Mouse (Mus musculus) liver, adult 2 months (tissue): Measurements from ENCODE around the gene Slc7a15. TPM values are rescaled to one million over a fixed set of nuclear protein-coding genes. Genes with fewer than 3 reads are reported as not detected.

Source experiments
- DNase-seq: peaks from one replicate; pipeline ENCODE4 v3.0.0-alpha.2; 2011; ENCODE audit warnings: low read depth, low spot score; ENCODE audit errors: extremely low read depth
- H3K27ac ChIP-seq: fragments of 200-500 bp; replicated peaks from 2 replicates; pipeline ENCODE4 v1.5.1; 2012; ENCODE audit warnings: low read depth, mild to moderate bottlenecking, control low read depth, inconsistent platforms, low read length; ENCODE audit not compliant: insufficient read depth
- H3K27me3 ChIP-seq: fragments of 200-500 bp; 2 replicates; pipeline ENCODE4 v1.6.1; 2012; ENCODE audit warnings: mild to moderate bottlenecking, moderate library complexity, low read length, inconsistent platforms; ENCODE audit not compliant: control insufficient read depth, insufficient read depth
- H3K36me3 ChIP-seq: fragments of 200-500 bp; 2 replicates; pipeline ENCODE4 v1.6.1; 2012; ENCODE audit warnings: low read length, inconsistent platforms; ENCODE audit not compliant: control insufficient read depth, insufficient read depth
- H3K4me1 ChIP-seq: fragments of 200-500 bp; 2 replicates; pipeline ENCODE4 v1.6.1; 2011; ENCODE audit warnings: low read length; ENCODE audit not compliant: control insufficient read depth, insufficient read depth
- H3K4me3 ChIP-seq: fragments of 200-500 bp; 2 replicates; pipeline ENCODE4 v1.5.1; 2011; ENCODE audit warnings: low read depth, mild to moderate bottlenecking, control low read depth, low read length, moderate library complexity; ENCODE audit not compliant: insufficient read depth
- H3K79me2 ChIP-seq: fragments of 200-500 bp; 2 replicates; pipeline ENCODE4 v1.6.1; 2012; ENCODE audit warnings: inconsistent platforms, mild to moderate bottlenecking, low read length, moderate library complexity; ENCODE audit not compliant: control insufficient read depth, insufficient read depth
- H3K9ac ChIP-seq: fragments of 200-500 bp; 2 replicates; pipeline ENCODE4 v1.6.1; 2012; ENCODE audit warnings: low read depth, mild to moderate bottlenecking, control low read depth, inconsistent platforms, low read length
- CTCF ChIP-seq: fragments of 200-500 bp; IDR thresholded peaks from 2 replicates; pipeline ENCODE4 v1.5.1; 2011; ENCODE audit warnings: low read depth, low read length, control low read depth
- POLR2A ChIP-seq: fragments of 200-500 bp; IDR thresholded peaks from 2 replicates; pipeline ENCODE4 v1.6.1; 2011; ENCODE audit warnings: low read length, control low read depth; ENCODE audit not compliant: insufficient read depth; ENCODE audit errors: extremely low read depth
- WGBS: fragments of 180-500 bp; shearing (Covaris S2); methylation state at CpG from one replicate; pipeline ENCODE4 v1.1.7; 2018; 5-methylcytosine and 5-hydroxymethylcytosine counted together
- polyA plus RNA-seq: library from polyadenylated mRNA; depleted of rRNA; stranded (reverse); fragments of >200 nt; gene quantifications from 2 replicates; pipeline ENCODE4 v1.2.3, GENCODE M21; 2012
- total RNA-seq: library from RNA; depleted of rRNA; stranded (reverse); fragments of >200 nt; gene quantifications from 2 replicates; pipeline ENCODE4 v1.2.3, GENCODE M21; 2014

Gene Slc7a15
- total and polyA plus RNA-seq, 2 experiments, result 0.12 TPM; not detected in 1

DNA sequence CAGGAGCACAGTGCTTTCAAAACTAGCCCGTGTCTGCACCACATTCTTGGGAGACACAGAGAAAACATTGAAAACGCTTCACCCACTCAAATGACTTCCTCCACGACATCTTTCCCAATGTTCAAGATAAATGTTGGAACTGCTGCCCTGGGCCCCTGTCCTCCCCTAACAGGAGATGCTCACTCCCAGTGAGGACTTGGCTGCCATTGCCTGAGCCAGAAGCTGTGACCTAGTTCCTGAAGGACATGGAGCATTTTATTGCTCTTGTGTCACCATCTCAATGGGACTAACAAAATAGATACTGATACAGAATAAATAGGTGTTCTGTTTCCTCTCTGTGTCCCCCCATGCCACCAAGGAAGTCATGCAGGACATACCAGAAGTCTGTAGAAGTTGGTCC lies 104.2 kb downstream of the Slc7a15 start:
- no peak for DNase-seq
- no peak overlapping the region for H3K4me3 ChIP-seq
- H3K79me2 ChIP-seq, result peaks cover 13% of the 10 kb centered on the region; the same call in 1 of the 2 replicates
- TF ChIP-seq POLR2A (no peak), CTCF (no peak)
- WGBS, result 84% methylated on average over 3 of the region's 3 CpGs
- no peak overlapping the region for H3K9ac ChIP-seq
- H3K27ac ChIP-seq, result no peak overlapping the region
- H3K27me3 ChIP-seq, result no peaks in the 10 kb centered on the region
- H3K36me3 ChIP-seq, result no peaks in the 10 kb centered on the region
- H3K4me1 ChIP-seq, result peaks cover 2% of the 10 kb centered on the region; the same call in 1 of the 2 replicates

DNA sequence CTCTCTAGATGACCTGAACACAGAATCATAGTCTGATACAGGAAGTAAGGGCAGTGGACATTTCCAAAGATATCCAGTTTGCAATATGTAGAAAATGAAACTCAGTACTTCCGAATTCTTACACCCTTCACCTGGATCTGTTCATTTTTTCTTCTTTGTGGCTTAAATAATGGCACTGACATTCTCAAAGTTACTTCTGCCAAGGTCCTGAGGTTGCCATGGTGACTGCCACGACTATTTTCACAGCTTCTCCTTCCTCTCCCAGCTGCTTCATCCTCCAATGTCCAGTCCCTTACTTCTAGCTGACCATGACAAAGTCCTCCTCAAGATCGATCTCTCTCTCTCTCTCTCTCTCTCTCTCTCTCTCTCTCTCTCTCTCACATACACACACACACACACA lies 105.5 kb downstream of the Slc7a15 start:
- Histone ChIP-seq H3K36me3 (no peaks in the 10 kb centered on the region), H3K4me3 (no peak overlapping the region), H3K27me3 (no peaks in the 10 kb centered on the region), H3K27ac (no peak overlapping the region), H3K79me2 (peaks cover 3% of the 10 kb centered on the region; the same call in 1 of the 2 replicates), H3K9ac (no peak overlapping the region), H3K4me1 (peaks cover 2% of the 10 kb centered on the region; the same call in 1 of the 2 replicates)
- 67% methylated on average over 3 of the region's 3 CpGs for WGBS
- DNase-seq, result no peak
- no peak for TF ChIP-seq POLR2A
- TF ChIP-seq CTCF, result no peak

GRCm38 (mm10) chr12:8489098-8489497 lies 109.8 kb downstream of the Slc7a15 start:
- Histone ChIP-seq H3K9ac (no peak overlapping the region), H3K4me3 (no peak overlapping the region), H3K79me2 (no peaks in the 10 kb centered on the region), H3K36me3 (no peaks in the 10 kb centered on the region), H3K27ac (no peak overlapping the region), H3K4me1 (no peaks in the 10 kb centered on the region), H3K27me3 (no peaks in the 10 kb centered on the region)
- WGBS, result 85% methylated on average over 4 of the region's 4 CpGs
- TF ChIP-seq POLR2A, result no peak
- TF ChIP-seq CTCF, result no peak
- no peak for DNase-seq

DNA sequence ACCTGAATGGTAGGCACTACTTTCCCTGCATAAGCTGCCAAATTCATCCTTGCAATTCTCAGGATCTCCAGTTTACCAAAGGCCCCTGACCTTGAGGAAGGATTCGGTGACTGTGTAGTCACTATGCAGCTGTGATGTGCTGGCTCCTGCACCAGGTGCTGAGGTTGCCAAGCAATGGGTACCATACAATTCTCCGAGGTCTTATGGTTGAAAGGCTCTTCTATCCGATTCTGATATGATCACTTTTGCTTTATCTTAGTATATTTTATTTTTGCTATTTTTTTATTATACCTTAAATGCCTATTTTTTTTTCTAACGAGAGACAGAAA lies 110.2 kb downstream of the Slc7a15 start:
- WGBS, result 86% methylated on average over 4 of the region's 4 CpGs
- Histone ChIP-seq H3K9ac (no peak overlapping the region), H3K79me2 (no peaks in the 10 kb centered on the region), H3K27me3 (no peaks in the 10 kb centered on the region), H3K4me3 (no peak overlapping the region), H3K27ac (no peak overlapping the region), H3K36me3 (no peaks in the 10 kb centered on the region), H3K4me1 (no peaks in the 10 kb centered on the region)
- TF ChIP-seq POLR2A (no peak), CTCF (no peak)
- DNase-seq, result no peak

GRCm38 (mm10) chr12:8487959-8488651 lies 110.8 kb downstream of the Slc7a15 start:
- 89% methylated on average over 5 of the region's 5 CpGs for WGBS
- H3K9ac ChIP-seq, result no peak overlapping the region
- no peak overlapping the region for H3K27ac ChIP-seq
- H3K4me3 ChIP-seq, result no peak overlapping the region
- H3K79me2 ChIP-seq, result no peaks in the 10 kb centered on the region
- no peaks in the 10 kb centered on the region for H3K36me3 ChIP-seq
- TF ChIP-seq POLR2A (no peak), CTCF (no peak)
- no peak for DNase-seq
- H3K4me1 ChIP-seq, result no peaks in the 10 kb centered on the region
- H3K27me3 ChIP-seq, result no peaks in the 10 kb centered on the region

- DNase-seq, result no peak
- no peaks in the 10 kb centered on the region for H3K27me3 ChIP-seq
- H3K4me3 ChIP-seq, result no peak overlapping the region
- no peaks in the 10 kb centered on the region for H3K79me2 ChIP-seq
- no peak for TF ChIP-seq CTCF
- TF ChIP-seq POLR2A, result no peak
- H3K36me3 ChIP-seq, result no peaks in the 10 kb centered on the region
- no peak overlapping the region for H3K9ac ChIP-seq
- 74% methylated on average over 1 of the region's 1 CpGs for WGBS
- H3K27ac ChIP-seq, result no peak overlapping the region
- no peaks in the 10 kb centered on the region for H3K4me1 ChIP-seq
Measured at GRCm38 (mm10) chr12:8487281-8487680, 111.6 kb downstream of the Slc7a15 start.
